Mouse (Mus musculus) neural tube, embryonic 13.5 days (tissue): ENCODE data around the gene Olfr1240. TPM values are rescaled to one million over a fixed set of nuclear protein-coding genes. Genes with fewer than 3 reads are reported as not detected.

ENCODE experiments used
- ATAC-seq: fragments of 200-750 bp; cut with Nextera tagmentation; 2 replicates; pipeline ENCODE4 v1.8.0; 2017; ENCODE audit warnings: low read depth, mild to moderate bottlenecking, moderate TSS enrichment, moderate library complexity
- H3K27ac ChIP-seq: fragments of 300-500 bp; sonication (generic); replicated peaks from 2 replicates; pipeline ENCODE4 v1.5.1; 2015; ENCODE audit warnings: moderate library complexity, mild to moderate bottlenecking, inconsistent platforms
- H3K27me3 ChIP-seq: fragments of 300-500 bp; sonication (generic); 2 replicates; pipeline ENCODE4 v1.6.1; 2015; ENCODE audit warnings: mild to moderate bottlenecking, inconsistent platforms
- H3K36me3 ChIP-seq: fragments of 300-500 bp; sonication (generic); 2 replicates; pipeline ENCODE4 v1.6.1; 2015; ENCODE audit warnings: mild to moderate bottlenecking, inconsistent platforms
- H3K4me1 ChIP-seq: fragments of 300-500 bp; sonication (generic); replicated peaks from 2 replicates; pipeline ENCODE4 v1.6.1; 2015; ENCODE audit warnings: inconsistent platforms
- H3K4me2 ChIP-seq: fragments of 300-500 bp; sonication (generic); 2 replicates; pipeline ENCODE4 v1.6.1; 2015; ENCODE audit warnings: inconsistent platforms, mild to moderate bottlenecking, moderate library complexity
- H3K4me3 ChIP-seq: fragments of 300-500 bp; sonication (generic); 2 replicates; pipeline ENCODE4 v1.5.1; 2015; ENCODE audit warnings: mild to moderate bottlenecking, inconsistent platforms
- H3K9ac ChIP-seq: fragments of 300-500 bp; sonication (generic); 2 replicates; pipeline ENCODE4 v1.6.1; 2015; ENCODE audit warnings: moderate library complexity, mild to moderate bottlenecking, inconsistent platforms
- H3K9me3 ChIP-seq: fragments of 300-500 bp; sonication (generic); 2 replicates; pipeline ENCODE4 v1.6.1; 2016; ENCODE audit warnings: inconsistent platforms
- WGBS: fragments of 180-500 bp; shearing (Covaris S2); methylation state at CpG from one replicate; pipeline ENCODE4 v1.1.7; 2015; 5-methylcytosine and 5-hydroxymethylcytosine counted together
- polyA plus RNA-seq: library from polyadenylated mRNA; unstranded; fragments of >200 nt; fragmentation: Nextera tagmentation; extraction: Ambion mirVana; gene quantifications from 2 replicates; pipeline ENCODE4 v1.2.1, GENCODE M21; 2015

The Olfr1240 gene
- polyA plus RNA-seq, result not detected in 2 replicates

GRCm38 (mm10) chr2:89442900-89443299 is at the start of gene Olfr1240:
Olfr1240 (minus strand) TSS chr2:89443000.
- WGBS, result 92% methylated on average over 3 of the region's 3 CpGs
- Histone ChIP-seq H3K27ac (no peak within 1 kb of the TSS), H3K9ac (no peak within 1 kb of the TSS), H3K4me1 (no peaks in the 10 kb centered on the region), H3K4me3 (no peak within 1 kb of the TSS), H3K9me3 (no peaks in the 10 kb centered on the region), H3K27me3 (no peaks in the 10 kb centered on the region), H3K4me2 (no peak within 1 kb of the TSS), H3K36me3 (no peaks in the 10 kb centered on the region)
- no peak for ATAC-seq

GRCm38 (mm10) chr2:89487026-89487425 is 44.2 kb upstream of the Olfr1240 start, which contains the start of gene Olfr1241:
Olfr1241 (minus strand) TSS chr2:89487126.
- Histone ChIP-seq H3K9me3 (no peaks in the 10 kb centered on the region), H3K4me3 (no peak within 1 kb of the TSS), H3K4me1 (no peaks in the 10 kb centered on the region), H3K4me2 (no peak within 1 kb of the TSS), H3K36me3 (no peaks in the 10 kb centered on the region), H3K9ac (no peak within 1 kb of the TSS), H3K27ac (no peak within 1 kb of the TSS), H3K27me3 (no peaks in the 10 kb centered on the region)
- ATAC-seq, result no peak

GRCm38 (mm10) chr2:89420307-89420706 is 22.5 kb downstream of the Olfr1240 start, which contains the start of gene Olfr1239:
Olfr1239 (minus strand) TSS chr2:89420407.
- H3K4me2 ChIP-seq, result no peak within 1 kb of the TSS
- 97% methylated on average over 2 of the region's 2 CpGs for WGBS
- ATAC-seq, result no peak

GRCm38 (mm10) chr2:89414557-89414956 is 28.2 kb downstream of the Olfr1240 start:
- H3K4me1 ChIP-seq, result no peaks in the 10 kb centered on the region
- H3K27me3 ChIP-seq, result no peaks in the 10 kb centered on the region
- no peak overlapping the region for H3K27ac ChIP-seq
- no peak overlapping the region for H3K4me3 ChIP-seq
- H3K36me3 ChIP-seq, result no peaks in the 10 kb centered on the region
- H3K9me3 ChIP-seq, result no peaks in the 10 kb centered on the region
- no peak for ATAC-seq
- H3K9ac ChIP-seq, result no peak overlapping the region
- WGBS, result 81% methylated on average over 1 of the region's 1 CpGs
- no peak overlapping the region for H3K4me2 ChIP-seq

More at GRCm38 (mm10) chr2:89420307-89420706, 22.5 kb downstream of the Olfr1240 start, which contains the start of gene Olfr1239:
- Histone ChIP-seq H3K4me1 (no peaks in the 10 kb centered on the region), H3K27ac (no peak within 1 kb of the TSS), H3K9ac (no peak within 1 kb of the TSS), H3K9me3 (no peaks in the 10 kb centered on the region), H3K36me3 (no peaks in the 10 kb centered on the region), H3K4me3 (no peak within 1 kb of the TSS), H3K27me3 (no peaks in the 10 kb centered on the region)

GRCm38 (mm10) chr2:89409576-89409975 is 33.2 kb downstream of the Olfr1240 start, which contains the start of gene Olfr1238:
Olfr1238 (minus strand) TSS chr2:89409676.
- Histone ChIP-seq H3K9ac (no peak within 1 kb of the TSS), H3K36me3 (no peaks in the 10 kb centered on the region), H3K9me3 (no peaks in the 10 kb centered on the region), H3K4me2 (no peak within 1 kb of the TSS), H3K4me3 (no peak within 1 kb of the TSS), H3K27me3 (no peaks in the 10 kb centered on the region), H3K27ac (no peak within 1 kb of the TSS), H3K4me1 (no peaks in the 10 kb centered on the region)
- no peak for ATAC-seq
- 95% methylated on average over 2 of the region's 2 CpGs for WGBS

DNA sequence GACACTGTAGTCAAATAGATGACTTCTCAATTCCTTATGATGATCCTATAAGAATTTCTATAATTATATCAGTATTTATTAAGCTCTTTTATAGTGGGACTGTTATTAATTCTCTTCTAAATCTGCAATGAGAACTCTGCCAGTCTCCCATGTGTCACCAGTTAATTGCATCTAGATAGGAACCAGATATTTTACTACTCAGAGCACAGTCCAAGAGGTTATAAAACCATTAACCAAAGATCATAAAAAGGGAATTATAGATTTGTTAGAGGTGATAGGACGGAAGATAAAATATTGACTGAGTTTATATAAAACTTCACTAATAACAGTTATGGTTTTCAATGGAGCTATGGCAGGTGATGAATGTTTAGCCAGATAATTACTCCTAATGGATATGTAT is 41.9 kb downstream of the Olfr1240 start:
- Histone ChIP-seq H3K27me3 (no peaks in the 10 kb centered on the region), H3K36me3 (no peaks in the 10 kb centered on the region), H3K27ac (no peak overlapping the region), H3K4me3 (no peak overlapping the region), H3K4me1 (no peaks in the 10 kb centered on the region), H3K9me3 (no peaks in the 10 kb centered on the region), H3K9ac (no peak overlapping the region), H3K4me2 (no peak overlapping the region)
- no peak for ATAC-seq
- WGBS, result 85% methylated on average over 1 of the region's 1 CpGs

Other genes with a start within 250 kb of the Olfr1240 start
- not detected in 2 replicates for gene Olfr1226, start 243.0 kb downstream of the Olfr1240 start, polyA plus RNA-seq
- not detected in 2 replicates for gene Olfr1228, start 188.9 kb downstream of the Olfr1240 start, polyA plus RNA-seq
- not detected in 2 replicates for gene Olfr1229, start 155.0 kb downstream of the Olfr1240 start, polyA plus RNA-seq
- not detected in 2 replicates for gene Olfr1230, start 145.7 kb downstream of the Olfr1240 start, polyA plus RNA-seq
- not detected in 2 replicates for gene Olfr1231, start 135.9 kb downstream of the Olfr1240 start, polyA plus RNA-seq
- not detected in 2 replicates for gene Olfr1232, start 113.3 kb downstream of the Olfr1240 start, polyA plus RNA-seq
- gene Olfr1233, start 100.6 kb downstream of the Olfr1240 start, polyA plus RNA-seq, result not detected in 2 replicates
- gene Olfr1234, start 78.1 kb downstream of the Olfr1240 start, polyA plus RNA-seq, result not detected in 2 replicates
- not detected in 2 replicates for gene Olfr1238, start 33.3 kb downstream of the Olfr1240 start, polyA plus RNA-seq
- not detected in 2 replicates for gene Olfr1239, start 22.6 kb downstream of the Olfr1240 start, polyA plus RNA-seq
- not detected in 2 replicates for gene Olfr1241, start 44.1 kb upstream of the Olfr1240 start, polyA plus RNA-seq
- gene Olfr1242, start 55.3 kb upstream of the Olfr1240 start, polyA plus RNA-seq, result not detected in 2 replicates
- not detected in 2 replicates for gene Olfr1243, start 88.5 kb upstream of the Olfr1240 start, polyA plus RNA-seq
- not detected in 2 replicates for gene Olfr1245, start 135.4 kb upstream of the Olfr1240 start, polyA plus RNA-seq
- not detected in 2 replicates for gene Olfr1246, start 150.2 kb upstream of the Olfr1240 start, polyA plus RNA-seq
- gene Olfr1247, start 171.1 kb upstream of the Olfr1240 start, polyA plus RNA-seq, result not detected in 2 replicates
- gene Olfr1248, start 175.2 kb upstream of the Olfr1240 start, polyA plus RNA-seq, result not detected in 2 replicates
- gene Olfr1249, start 192.0 kb upstream of the Olfr1240 start, polyA plus RNA-seq, result not detected in 2 replicates
- gene Olfr1250, start 218.5 kb upstream of the Olfr1240 start, polyA plus RNA-seq, result not detected in 2 replicates
- gene Olfr1251, start 228.9 kb upstream of the Olfr1240 start, polyA plus RNA-seq, result not detected in 2 replicates